Mouse (Mus musculus) ES-Bruce4 (cell line): Measurements from ENCODE around the gene Cabin1.

Experiments used
- CTCF ChIP-seq: IDR thresholded peaks from one replicate; pipeline ENCODE4 v1.8.1; 2011; ENCODE audit warnings: low read depth, low read length
- EP300 ChIP-seq: IDR thresholded peaks from 2 replicates; pipeline ENCODE4 v1.6.1; 2011; ENCODE audit warnings: low read depth, low read length; ENCODE audit not compliant: insufficient read depth
- POLR2A ChIP-seq: IDR thresholded peaks from one replicate; pipeline ENCODE4 v1.8.1; 2011; ENCODE audit warnings: low read length; ENCODE audit not compliant: insufficient read depth

DNA sequence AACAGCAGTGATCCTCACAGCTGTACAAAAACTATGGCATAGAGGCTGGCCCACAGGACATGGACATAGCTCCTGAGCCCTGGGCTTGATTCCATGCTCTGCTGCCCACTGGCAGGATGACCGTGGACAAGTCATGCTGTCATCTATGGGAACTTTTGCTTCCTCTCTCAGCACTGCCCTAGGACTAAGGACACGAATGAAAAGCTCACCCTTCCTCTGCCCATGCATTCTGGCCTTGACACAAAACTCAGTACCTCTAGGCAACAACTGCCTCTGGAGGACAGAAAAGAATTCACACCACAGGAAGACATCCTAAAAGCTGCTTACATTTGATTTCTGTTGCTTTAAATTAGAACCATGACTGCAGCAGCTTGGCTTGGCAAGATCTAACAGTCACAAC, 87.9 kb downstream of the Cabin1 start:
- TF ChIP-seq POLR2A (no peak), CTCF (no peak), EP300 (no peak)
